Mouse (Mus musculus) liver, adult 2 months (tissue): ENCODE data around the gene Tcp11.

Source experiments
- CTCF ChIP-seq: fragments of 200-500 bp; IDR thresholded peaks from 2 replicates; pipeline ENCODE4 v1.5.1; 2011; ENCODE audit warnings: low read depth, low read length, control low read depth
- POLR2A ChIP-seq: fragments of 200-500 bp; IDR thresholded peaks from 2 replicates; pipeline ENCODE4 v1.6.1; 2011; ENCODE audit warnings: low read length, control low read depth; ENCODE audit not compliant: insufficient read depth; ENCODE audit errors: extremely low read depth

DNA sequence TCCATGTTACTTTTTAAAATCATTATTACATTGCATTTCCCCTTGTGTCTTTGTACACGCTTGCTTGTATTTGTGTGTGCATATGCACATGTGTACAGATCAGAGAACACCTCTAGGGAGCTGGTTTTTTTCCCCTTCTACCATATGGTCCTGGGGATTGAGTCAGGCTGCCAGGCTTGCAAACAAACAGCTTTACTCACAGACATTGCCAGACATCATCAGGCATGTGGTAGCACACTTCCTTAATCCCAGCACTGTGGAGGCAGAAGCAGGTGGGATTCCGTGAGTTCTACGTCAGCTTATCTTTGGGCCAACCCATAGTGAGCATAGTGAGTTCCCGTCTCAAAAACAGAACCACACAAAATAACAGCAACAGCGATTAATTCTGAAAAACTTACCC lies 33.4 kb downstream of the Tcp11 start:
- TF ChIP-seq POLR2A, result no peak
- TF ChIP-seq CTCF, result no peak
